Mouse (Mus musculus): ENCODE measurements around the gene Tbc1d1. TPM values are rescaled to one million over a fixed set of nuclear protein-coding genes. Genes with fewer than 3 reads are reported as not detected.
A peak's percentile ranks its signal among the peaks of the same experiment; 100 is the strongest.
"Not testable (repeated sequence)": the region's sequence is repeated elsewhere in the genome, so short reads cannot be mapped to it uniquely, and the experiment has no call there.

Tbc1d1 gene
- polyA plus RNA-seq, 1 experiment from 2014 or later: 21.1 TPM

- WGBS: 88% methylated on average over 1 of the region's 1 CpGs
- H3K4me2 ChIP-seq (replicated peaks): no peak overlapping the region
- H3K27me3 ChIP-seq: no peaks in the 10 kb centered on the region
- peaks cover 26% of the 10 kb centered on the region for H3K4me1 ChIP-seq
- H3K27ac ChIP-seq (replicated peaks): peak overlapping the region; percentile 86
- 0 out of 2 replicates have a peak, but pooled peaks cover 4% of the 10 kb centered on the region for H3K36me3 ChIP-seq
- no peak for ATAC-seq (ENCODE audit: low FRiP score, low read depth)
- no peak overlapping the region for H3K4me3 ChIP-seq
- no peaks in the 10 kb centered on the region for H3K9me3 ChIP-seq
- no peak overlapping the region for H3K9ac ChIP-seq (replicated peaks)
These were observed 157.4 kb downstream of the Tbc1d1 start for GRCm38 (mm10) chr5:64313481-64313880.

- Histone ChIP-seq H3K9ac (replicated peaks) (no peak overlapping the region), H3K27me3 (no peaks in the 10 kb centered on the region), H3K36me3 (0 out of 2 replicates have a peak, but pooled peaks cover 4% of the 10 kb centered on the region), H3K9me3 (no peaks in the 10 kb centered on the region), H3K27ac (replicated peaks) (peak overlapping the region; percentile 86), H3K4me3 (no peak overlapping the region), H3K4me1 (peaks cover 26% of the 10 kb centered on the region), H3K4me2 (replicated peaks) (no peak overlapping the region)
- WGBS: 12% methylated on average over 6 of the region's 6 CpGs
- peak; percentile 88 for ATAC-seq (ENCODE audit: low FRiP score, low read depth)
These were observed 158.4 kb downstream of the Tbc1d1 start for GRCm38 (mm10) chr5:64314288-64315052.

GRCm38 (mm10) chr5:64315088-64315487 is 159.0 kb downstream of the Tbc1d1 start:
- 88% methylated on average over 1 of the region's 1 CpGs for WGBS
- Histone ChIP-seq H3K4me2 (replicated peaks) (no peak overlapping the region), H3K27me3 (no peaks in the 10 kb centered on the region), H3K36me3 (0 out of 2 replicates have a peak, but pooled peaks cover 4% of the 10 kb centered on the region), H3K4me1 (peaks cover 26% of the 10 kb centered on the region), H3K9me3 (no peaks in the 10 kb centered on the region), H3K9ac (replicated peaks) (no peak overlapping the region), H3K27ac (replicated peaks) (peak overlapping the region; percentile 86), H3K4me3 (no peak overlapping the region)
- no peak; the same call in 1 of the 2 replicates for ATAC-seq (ENCODE audit: low FRiP score, low read depth)

DNA sequence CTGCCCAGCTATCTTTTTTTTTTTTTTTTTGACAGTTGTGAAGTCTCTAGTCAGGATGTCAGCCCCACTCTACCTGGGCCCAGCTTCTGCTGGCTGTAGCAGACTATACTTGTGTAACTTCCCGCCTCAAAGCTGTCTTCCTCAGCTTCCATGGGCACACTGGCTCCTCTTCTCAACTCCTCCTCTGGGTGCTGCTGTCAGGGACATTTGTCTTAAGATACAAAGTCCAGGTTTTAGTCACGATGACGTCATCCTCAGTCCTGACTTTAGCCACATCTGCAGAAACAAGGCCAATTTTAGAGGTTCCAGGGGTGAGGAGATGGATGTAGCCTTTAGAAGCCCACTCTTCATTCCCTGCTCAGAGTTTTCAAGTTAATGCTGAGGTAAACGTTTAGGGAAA is 167.2 kb downstream of the Tbc1d1 start:
- ATAC-seq (ENCODE audit: low FRiP score, low read depth): no peak
- Histone ChIP-seq H3K4me2 (replicated peaks) (no peak overlapping the region), H3K4me3 (no peak overlapping the region), H3K9ac (replicated peaks) (no peak overlapping the region), H3K36me3 (no peaks in the 10 kb centered on the region), H3K27me3 (no peaks in the 10 kb centered on the region), H3K9me3 (no peaks in the 10 kb centered on the region), H3K4me1 (peaks cover 22% of the 10 kb centered on the region), H3K27ac (replicated peaks) (no peak overlapping the region)
- WGBS: 83% methylated on average over 4 of the region's 4 CpGs

GRCm38 (mm10) chr5:64324353-64324752 is 168.2 kb downstream of the Tbc1d1 start:
- Histone ChIP-seq H3K4me1 (peaks cover 22% of the 10 kb centered on the region), H3K27me3 (no peaks in the 10 kb centered on the region), H3K4me2 (replicated peaks) (no peak overlapping the region), H3K36me3 (peaks cover 9% of the 10 kb centered on the region; the same call in 1 of the 2 replicates), H3K27ac (replicated peaks) (no peak overlapping the region), H3K9me3 (no peaks in the 10 kb centered on the region), H3K9ac (replicated peaks) (no peak overlapping the region), H3K4me3 (no peak overlapping the region)
- ATAC-seq (ENCODE audit: low FRiP score, low read depth): no peak
- 96% methylated on average over 12 of the region's 12 CpGs for WGBS

- H3K27me3 ChIP-seq: no peaks in the 10 kb centered on the region
- no peak overlapping the region for H3K4me3 ChIP-seq
- no peak overlapping the region for H3K4me2 ChIP-seq (replicated peaks)
- no peaks in the 10 kb centered on the region for H3K9me3 ChIP-seq
- no peak overlapping the region for H3K9ac ChIP-seq (replicated peaks)
- no peak overlapping the region for H3K27ac ChIP-seq (replicated peaks)
- WGBS: 71% methylated on average over 8 of the region's 8 CpGs
- ATAC-seq (ENCODE audit: low FRiP score, low read depth): no peak; the same call in 1 of the 2 replicates
- peaks cover 22% of the 10 kb centered on the region for H3K4me1 ChIP-seq
- peaks cover 9% of the 10 kb centered on the region; the same call in 1 of the 2 replicates for H3K36me3 ChIP-seq
These were observed 168.8 kb downstream of the Tbc1d1 start for GRCm38 (mm10) chr5:64324920-64325319.

DNA sequence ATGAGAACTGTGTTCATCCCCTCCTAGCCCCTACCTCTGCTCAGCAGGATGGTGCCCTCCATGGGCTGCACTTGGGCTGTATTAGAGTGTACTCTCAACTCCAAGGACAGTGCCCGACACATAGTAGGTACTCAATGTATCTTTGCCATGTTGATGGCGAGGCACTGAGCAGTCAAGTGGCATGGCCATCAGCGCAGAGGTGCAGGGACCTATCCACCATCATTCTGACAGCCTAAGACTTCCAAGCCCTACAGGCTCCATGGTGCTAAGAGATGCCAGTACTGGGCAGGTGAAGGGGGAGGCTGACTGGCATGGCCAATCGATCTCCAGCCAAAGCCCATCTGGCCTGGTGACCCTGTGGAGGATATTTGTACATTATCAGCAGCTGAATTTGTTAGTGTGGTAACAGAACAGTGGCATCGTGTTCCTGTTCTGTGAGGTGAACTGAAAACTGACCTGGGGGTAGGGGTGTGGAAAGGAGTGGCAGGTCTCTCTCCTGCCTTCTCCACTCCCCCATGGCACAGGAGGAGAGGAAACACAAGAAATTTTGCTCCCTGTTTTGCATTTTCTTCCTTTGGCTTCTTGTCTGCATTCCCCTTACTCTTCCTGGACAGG is 169.7 kb downstream of the Tbc1d1 start:
- peaks cover 9% of the 10 kb centered on the region; the same call in 1 of the 2 replicates for H3K36me3 ChIP-seq
- H3K9me3 ChIP-seq: no peaks in the 10 kb centered on the region
- no peak overlapping the region for H3K4me3 ChIP-seq
- WGBS: 86% methylated on average over 5 of the region's 5 CpGs
- no peaks in the 10 kb centered on the region for H3K27me3 ChIP-seq
- H3K27ac ChIP-seq (replicated peaks): no peak overlapping the region
- H3K9ac ChIP-seq (replicated peaks): no peak overlapping the region
- H3K4me1 ChIP-seq: peaks cover 22% of the 10 kb centered on the region
- no peak for ATAC-seq (ENCODE audit: low FRiP score, low read depth)
- no peak overlapping the region for H3K4me2 ChIP-seq (replicated peaks)

GRCm38 (mm10) chr5:64326427-64327181 is 170.5 kb downstream of the Tbc1d1 start:
- Histone ChIP-seq H3K27ac (replicated peaks) (0 out of 2 replicates have a peak overlapping the region, but pooled peaks have one; percentile 27), H3K4me1 (peaks cover 22% of the 10 kb centered on the region), H3K27me3 (no peaks in the 10 kb centered on the region), H3K4me3 (no peak overlapping the region), H3K9me3 (no peaks in the 10 kb centered on the region), H3K36me3 (peaks cover 9% of the 10 kb centered on the region; the same call in 1 of the 2 replicates), H3K9ac (replicated peaks) (no peak overlapping the region), H3K4me2 (replicated peaks) (no peak overlapping the region)
- peak; percentile 41; the same call in 1 of the 2 replicates for ATAC-seq (ENCODE audit: low FRiP score, low read depth)
- WGBS: 70% methylated on average over 7 of the region's 7 CpGs

GRCm38 (mm10) chr5:64327212-64327902 is 171.3 kb downstream of the Tbc1d1 start:
- no peak overlapping the region for H3K4me2 ChIP-seq (replicated peaks)
- H3K27me3 ChIP-seq: no peaks in the 10 kb centered on the region
- 0 out of 2 replicates have a peak overlapping the region, but pooled peaks have one; percentile 27 for H3K27ac ChIP-seq (replicated peaks)
- H3K9me3 ChIP-seq: no peaks in the 10 kb centered on the region
- H3K9ac ChIP-seq (replicated peaks): no peak overlapping the region
- ATAC-seq (ENCODE audit: low FRiP score, low read depth): no peak
- H3K4me3 ChIP-seq: no peak overlapping the region
- WGBS: 66% methylated on average over 7 of the region's 7 CpGs
- H3K4me1 ChIP-seq: peaks cover 22% of the 10 kb centered on the region
- H3K36me3 ChIP-seq: peaks cover 9% of the 10 kb centered on the region; the same call in 1 of the 2 replicates

DNA sequence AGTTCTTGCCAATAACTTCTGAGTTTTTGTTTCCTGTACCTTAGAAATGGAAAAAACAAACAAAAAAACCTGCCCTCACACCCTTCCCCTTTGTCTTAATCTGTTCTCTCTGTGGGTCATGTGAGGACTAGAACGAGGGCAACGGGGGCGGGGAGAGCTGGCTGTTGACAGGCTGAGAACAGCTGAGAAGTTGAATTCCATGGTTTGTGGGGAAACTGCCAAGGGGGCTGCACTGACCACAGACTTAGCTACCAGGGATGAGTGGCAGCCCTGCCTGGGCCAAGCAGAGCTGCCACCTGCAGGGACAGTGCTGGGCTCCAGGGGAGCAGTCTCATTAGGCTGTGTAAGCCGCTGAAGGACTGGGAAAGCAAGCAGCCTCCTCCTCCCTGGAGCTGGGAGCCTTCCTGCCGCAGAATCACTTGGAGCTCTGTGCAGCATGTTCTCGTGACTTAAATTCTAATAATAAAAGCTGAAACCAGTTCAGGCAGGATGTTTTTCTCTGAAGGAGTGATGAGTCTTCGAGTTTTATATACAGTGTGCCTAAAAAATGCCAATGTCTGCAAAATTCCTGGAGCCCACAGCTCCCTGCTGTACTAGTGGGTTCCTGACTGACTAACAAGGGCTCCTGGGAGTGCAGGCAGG is 180.8 kb downstream of the Tbc1d1 start:
- H3K9ac ChIP-seq (replicated peaks): no peak overlapping the region
- peak; percentile 88 for ATAC-seq (ENCODE audit: low FRiP score, low read depth)
- peak overlapping the region; percentile 36 for H3K27ac ChIP-seq (replicated peaks)
- peaks cover 8% of the 10 kb centered on the region; the same call in 1 of the 2 replicates for H3K4me1 ChIP-seq
- no peak overlapping the region for H3K4me2 ChIP-seq (replicated peaks)
- H3K9me3 ChIP-seq: no peaks in the 10 kb centered on the region
- H3K27me3 ChIP-seq: no peaks in the 10 kb centered on the region
- WGBS: 23% methylated on average over 7 of the region's 7 CpGs
- no peak overlapping the region for H3K4me3 ChIP-seq
- H3K36me3 ChIP-seq: peaks cover 8% of the 10 kb centered on the region; the same call in 1 of the 2 replicates

DNA sequence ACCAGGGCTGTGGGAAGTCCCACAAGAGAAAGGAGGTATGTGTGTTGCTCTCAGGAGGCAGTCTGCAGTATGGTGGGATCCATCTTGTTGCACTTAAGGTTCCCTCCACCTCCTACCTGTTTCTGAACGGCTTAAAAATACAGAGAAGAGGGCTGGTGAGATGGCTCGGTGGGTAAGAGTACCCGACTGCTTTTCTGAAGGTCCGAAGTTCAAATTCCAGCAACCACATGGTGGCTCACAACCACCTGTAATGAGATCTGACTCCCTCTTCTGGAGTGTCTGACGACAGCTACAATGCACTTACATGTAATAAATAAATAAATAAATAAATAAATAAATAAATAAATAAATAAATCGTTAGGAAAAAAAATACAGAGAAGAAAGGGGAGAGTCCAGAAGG is 182.7 kb downstream of the Tbc1d1 start:
- not testable (repeated sequence) for H3K27me3 ChIP-seq; H3K4me2 ChIP-seq (replicated peaks); H3K4me3 ChIP-seq; H3K9me3 ChIP-seq; H3K27ac ChIP-seq (replicated peaks); H3K36me3 ChIP-seq; H3K9ac ChIP-seq (replicated peaks); ATAC-seq (ENCODE audit: low FRiP score, low read depth); H3K4me1 ChIP-seq
- 86% methylated on average over 6 of the region's 6 CpGs for WGBS

Measured in midbrain, embryonic 12.5 days (tissue).